Mouse (Mus musculus): ENCODE measurements around the gene Asrgl1. TPM values are rescaled to one million over a fixed set of nuclear protein-coding genes. Genes with fewer than 3 reads are reported as not detected.
"Not testable (repeated sequence)": the region's sequence is repeated elsewhere in the genome, so short reads cannot be mapped to it uniquely, and the experiment has no call there.

Asrgl1 gene
- total RNA-seq (2015) = 26.8 and 31.4 TPM in 2 replicates
- 22.7 and 26.7 TPM in 2 replicates for total RNA-seq (2017)

GRCm38 (mm10) chr19:9135512-9136331 lies at the start of gene Asrgl1:
Asrgl1 (minus strand) TSS chr19:9135636.
- peak; percentile 98 for ATAC-seq (replicated peaks; ENCODE audit: poor library complexity)

GRCm38 (mm10) chr19:9146214-9146613 lies 10.8 kb upstream of the Asrgl1 start:
- no peak for ATAC-seq (replicated peaks; ENCODE audit: poor library complexity)

- no peak for ATAC-seq (replicated peaks; ENCODE audit: poor library complexity)
Observed at GRCm38 (mm10) chr19:9143639-9144125, 8.2 kb upstream of the Asrgl1 start.

GRCm38 (mm10) chr19:9143230-9143629 lies 7.8 kb upstream of the Asrgl1 start:
- ATAC-seq (replicated peaks; ENCODE audit: poor library complexity) = no peak

- ATAC-seq (replicated peaks; ENCODE audit: poor library complexity) = not testable (repeated sequence)
Observed at GRCm38 (mm10) chr19:9140361-9140760, 4.9 kb upstream of the Asrgl1 start.

- peak; percentile 42; the same call in 1 of the 2 replicates for ATAC-seq (replicated peaks; ENCODE audit: poor library complexity)
Observed at GRCm38 (mm10) chr19:9137159-9137558, 1.7 kb upstream of the Asrgl1 start.

GRCm38 (mm10) chr19:9134746-9135511 lies 507 bp downstream of the Asrgl1 start:
- ATAC-seq (replicated peaks; ENCODE audit: poor library complexity) = peak; percentile 36

- ATAC-seq (replicated peaks; ENCODE audit: poor library complexity) = no peak
Observed at GRCm38 (mm10) chr19:9129996-9130395, 5.4 kb downstream of the Asrgl1 start.

GRCm38 (mm10) chr19:9128499-9129194 lies 6.8 kb downstream of the Asrgl1 start:
- no peak for ATAC-seq (replicated peaks; ENCODE audit: poor library complexity)

GRCm38 (mm10) chr19:9123986-9124385 lies 11.4 kb downstream of the Asrgl1 start:
- not testable (repeated sequence) for ATAC-seq (replicated peaks; ENCODE audit: poor library complexity)

GRCm38 (mm10) chr19:9122390-9122789 lies 13.0 kb downstream of the Asrgl1 start:
- ATAC-seq (replicated peaks; ENCODE audit: poor library complexity) = 0 out of 2 replicates have a peak, but pooled peaks have one; percentile 20

GRCm38 (mm10) chr19:9119655-9120425 lies 15.6 kb downstream of the Asrgl1 start:
- ATAC-seq (replicated peaks; ENCODE audit: poor library complexity) = no peak

- ATAC-seq (replicated peaks; ENCODE audit: poor library complexity) = no peak
Observed at GRCm38 (mm10) chr19:9117275-9117674, 18.2 kb downstream of the Asrgl1 start.

GRCm38 (mm10) chr19:9116268-9116667 lies 19.2 kb downstream of the Asrgl1 start:
- ATAC-seq (replicated peaks; ENCODE audit: poor library complexity) = peak; percentile 55

- ATAC-seq (replicated peaks; ENCODE audit: poor library complexity) = no peak
Observed at GRCm38 (mm10) chr19:9112043-9112442, 23.4 kb downstream of the Asrgl1 start.

GRCm38 (mm10) chr19:9110182-9110869 lies 25.1 kb downstream of the Asrgl1 start:
- ATAC-seq (replicated peaks; ENCODE audit: poor library complexity) = peak; percentile 94

- ATAC-seq (replicated peaks; ENCODE audit: poor library complexity) = no peak
Observed at GRCm38 (mm10) chr19:9108536-9108935, 26.9 kb downstream of the Asrgl1 start.

GRCm38 (mm10) chr19:9107379-9107755 lies 28.1 kb downstream of the Asrgl1 start:
- no peak for ATAC-seq (replicated peaks; ENCODE audit: poor library complexity)

- ATAC-seq (replicated peaks; ENCODE audit: poor library complexity) = no peak
Observed at GRCm38 (mm10) chr19:9106751-9107378, 28.6 kb downstream of the Asrgl1 start.

All from megakaryocyte progenitor cell, adult 5-6 weeks (primary cell).